Mouse (Mus musculus) limb, embryonic 14.5 days (tissue): ENCODE results near the gene Zfp952. TPM values are rescaled to one million over a fixed set of nuclear protein-coding genes. Genes with fewer than 3 reads are reported as not detected.
"Not testable (repeated sequence)": the region's sequence is repeated elsewhere in the genome, so short reads cannot be mapped to it uniquely, and the experiment has no call there.

ENCODE experiments used
- ATAC-seq: fragments of 200-750 bp; cut with Nextera tagmentation; 2 replicates; pipeline ENCODE4 v1.8.0; 2017; ENCODE audit warnings: low read depth, moderate number of reproducible peaks, moderate TSS enrichment; ENCODE audit not compliant: low FRiP score
- DNase-seq: peaks from one replicate; pipeline ENCODE4 v3.0.0-alpha.2; 2015; ENCODE audit warnings: low spot score
- H3K27ac ChIP-seq: fragments of 300-500 bp; sonication (generic); replicated peaks from 2 replicates; pipeline ENCODE4 v1.5.1; 2014; ENCODE audit warnings: low read depth, mild to moderate bottlenecking, low read length, moderate library complexity, mixed read lengths
- H3K27me3 ChIP-seq: fragments of 300-500 bp; sonication (generic); 2 replicates; pipeline ENCODE4 v1.6.1; 2014; ENCODE audit warnings: low read length, mixed read lengths; ENCODE audit not compliant: control insufficient read depth, insufficient read depth
- H3K36me3 ChIP-seq: fragments of 300-500 bp; sonication (generic); 2 replicates; pipeline ENCODE4 v1.6.1; 2014; ENCODE audit warnings: mild to moderate bottlenecking, low read length, moderate library complexity, mixed read lengths; ENCODE audit not compliant: control insufficient read depth, insufficient read depth
- H3K4me1 ChIP-seq: fragments of 300-500 bp; sonication (generic); 2 replicates; pipeline ENCODE4 v1.6.1; 2014; ENCODE audit warnings: antibody characterized with exemption, low read length, mixed read lengths; ENCODE audit not compliant: control insufficient read depth, insufficient read depth
- H3K4me2 ChIP-seq: fragments of 300-500 bp; sonication (generic); replicated peaks from 2 replicates; pipeline ENCODE4 v1.6.1; 2014; ENCODE audit warnings: low read depth, mild to moderate bottlenecking, low read length, moderate library complexity; ENCODE audit not compliant: severe bottlenecking
- H3K4me3 ChIP-seq: fragments of 300-500 bp; sonication (generic); replicated peaks from 2 replicates; pipeline ENCODE4 v1.5.1; 2014; ENCODE audit warnings: low read length
- H3K9ac ChIP-seq: fragments of 300-500 bp; sonication (generic); 2 replicates; pipeline ENCODE4 v1.6.1; 2014; ENCODE audit warnings: mild to moderate bottlenecking, low read depth, low read length, moderate library complexity; ENCODE audit not compliant: severe bottlenecking
- H3K9me3 ChIP-seq: fragments of 300-500 bp; sonication (generic); 2 replicates; pipeline ENCODE4 v1.6.1; 2016; ENCODE audit warnings: low read length; ENCODE audit not compliant: control insufficient read depth
- POLR2A ChIP-seq: fragments of 200-500 bp; IDR thresholded peaks from 2 replicates; pipeline ENCODE4 v1.8.0; 2012; ENCODE audit warnings: inconsistent platforms, mild to moderate bottlenecking, moderate library complexity, borderline replicate concordance; ENCODE audit not compliant: insufficient read depth, insufficient read length; ENCODE audit errors: extremely low read depth
- WGBS: fragments of 180-500 bp; shearing (Covaris S2); extraction: QIAGEN DNeasy Blood & Tissue Kit; methylation state at CpG from one replicate; pipeline ENCODE4 v1.1.7; 2014; 5-methylcytosine and 5-hydroxymethylcytosine counted together
- polyA plus RNA-seq, 2 experiments: library from polyadenylated mRNA; depleted of rRNA in 1 of 2; stranded (reverse) in 1 of 2; unstranded in 1 of 2; fragments of >200 nt; fragmentation: Nextera tagmentation in 1 of 2; extraction: Ambion mirVana in 1 of 2; gene quantifications; 2 replicates each; pipeline versions ENCODE4 v1.2.1 to v1.2.3; 2012 to 2014

Gene Zfp952
- polyA plus RNA-seq, 2 experiments = 10.3 to 10.7 TPM

DNA sequence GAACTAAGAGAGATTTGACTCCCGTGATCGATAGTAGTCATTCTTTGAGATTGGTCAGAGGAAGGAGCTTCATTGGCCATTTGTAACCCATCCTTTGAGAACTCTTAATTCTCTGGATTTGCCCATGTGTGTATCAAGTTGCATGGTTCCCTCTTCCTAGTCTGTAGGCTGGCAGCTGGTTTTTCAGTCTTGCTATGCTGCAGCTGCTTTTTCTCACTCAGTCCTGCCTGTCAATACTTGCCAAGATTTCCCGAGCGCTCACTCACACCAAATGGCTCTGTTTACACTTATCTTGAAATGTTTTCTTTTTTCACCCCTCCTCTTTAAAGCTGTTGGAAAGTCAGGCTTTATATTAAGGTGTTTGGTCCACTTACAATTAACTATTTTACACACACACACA is 11.6 kb upstream of the Zfp952 start:
- WGBS = 80% methylated on average over 4 of the region's 4 CpGs
- no peak for TF ChIP-seq POLR2A
- Histone ChIP-seq H3K9ac (no peak overlapping the region), H3K36me3 (peaks cover 34% of the 10 kb centered on the region), H3K4me3 (no peak overlapping the region), H3K27ac (no peak overlapping the region), H3K27me3 (no peaks in the 10 kb centered on the region), H3K4me1 (no peaks in the 10 kb centered on the region), H3K4me2 (no peak overlapping the region), H3K9me3 (no peaks in the 10 kb centered on the region)
- DNase-seq = no peak
- no peak for ATAC-seq

DNA sequence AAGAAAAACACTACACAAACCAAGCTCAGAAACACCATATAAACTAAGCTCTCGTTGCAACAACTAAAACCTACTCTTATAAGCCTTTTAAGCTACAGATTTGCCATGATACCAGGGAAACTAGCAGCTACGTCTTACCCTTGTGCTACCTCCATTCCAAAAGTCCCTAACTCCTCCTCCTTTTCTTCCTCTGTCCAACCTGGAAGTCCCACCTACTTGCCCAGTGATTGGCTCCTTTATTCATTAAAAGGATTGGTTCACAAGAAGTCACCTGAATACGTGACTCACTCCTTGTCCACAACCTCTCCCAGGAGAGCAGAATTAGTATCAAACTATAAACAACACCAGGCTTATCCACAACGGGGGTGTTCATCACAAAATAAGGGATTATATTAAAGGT is 6.6 kb upstream of the Zfp952 start:
- Histone ChIP-seq H3K27ac (no peak overlapping the region), H3K9me3 (no peaks in the 10 kb centered on the region), H3K4me2 (no peak overlapping the region), H3K27me3 (no peaks in the 10 kb centered on the region), H3K4me1 (no peaks in the 10 kb centered on the region), H3K36me3 (0 out of 2 replicates have a peak, but pooled peaks cover under 1% of the 10 kb centered on the region), H3K9ac (no peak overlapping the region), H3K4me3 (no peak overlapping the region)
- WGBS = 82% methylated on average over 4 of the region's 4 CpGs
- TF ChIP-seq POLR2A = no peak
- DNase-seq (no peak), ATAC-seq (no peak)

DNA sequence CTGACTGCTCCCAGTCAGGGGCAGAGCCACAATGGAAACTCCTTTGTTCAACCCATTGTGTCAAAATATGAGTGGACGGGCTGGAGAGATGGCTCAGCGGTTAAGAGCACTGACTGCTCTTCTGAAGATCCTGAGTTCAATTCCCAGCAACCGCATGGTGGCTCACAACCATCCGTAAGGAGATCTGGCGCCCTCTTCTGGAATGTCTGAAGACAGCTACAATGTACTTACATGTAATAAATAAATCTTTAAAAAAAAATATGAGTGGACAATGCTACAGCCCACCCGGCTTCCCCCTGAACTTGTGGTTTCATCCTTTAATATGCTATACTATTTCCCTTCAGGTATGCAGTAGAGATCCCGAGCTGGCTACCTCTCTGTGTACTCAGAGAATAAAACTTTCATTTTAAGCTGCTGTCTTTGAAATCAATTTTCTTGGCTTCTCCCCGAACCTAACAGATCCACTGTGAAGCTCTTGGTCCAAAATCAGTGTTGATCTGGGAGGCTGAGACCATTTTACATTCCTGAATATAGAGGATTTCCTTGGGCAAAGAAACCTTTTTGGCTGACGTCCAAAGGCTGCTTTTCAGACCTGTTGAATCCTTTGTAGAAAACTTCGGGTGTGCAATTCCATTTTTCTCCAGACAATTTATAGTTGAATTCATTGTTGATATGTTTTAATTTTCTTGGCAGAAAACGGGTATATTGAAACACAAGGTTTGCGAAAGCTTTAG is 797 bp upstream of the Zfp952 start:
- Histone ChIP-seq H3K36me3 (peaks cover 14% of the 10 kb centered on the region), H3K27me3 (no peaks in the 10 kb centered on the region), H3K27ac (no peak overlapping the region), H3K4me1 (peaks cover 6% of the 10 kb centered on the region), H3K4me2 (peak overlapping the region; percentile 78), H3K9ac (peak overlapping the region; percentile 81), H3K9me3 (no peaks in the 10 kb centered on the region; the same call in 1 of the 2 replicates), H3K4me3 (peak overlapping the region; percentile 78)
- DNase-seq (peak; percentile 57), ATAC-seq (no peak)
- WGBS = 73% methylated on average over 12 of the region's 12 CpGs
- TF ChIP-seq POLR2A = no peak

DNA sequence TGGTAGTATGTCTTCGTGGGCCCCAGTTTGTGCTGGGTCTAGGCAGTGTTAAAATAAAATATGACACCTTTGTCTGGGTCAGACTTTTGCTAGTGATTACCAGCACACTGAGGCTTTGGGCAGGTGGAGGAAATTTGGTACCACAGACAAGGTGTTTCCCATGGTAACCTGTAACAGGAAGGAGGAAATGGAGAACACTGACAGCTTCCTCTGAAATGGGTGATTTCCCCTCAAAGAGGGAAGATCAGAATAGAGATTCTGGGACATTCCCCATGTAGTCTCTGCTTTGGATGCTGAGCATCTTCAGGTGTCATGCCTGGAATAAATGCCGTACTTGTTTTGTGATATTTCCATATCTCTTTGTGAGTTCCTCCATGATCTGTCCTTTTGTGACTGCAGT is 5.6 kb downstream of the Zfp952 start:
- Histone ChIP-seq H3K36me3 (peaks cover 40% of the 10 kb centered on the region), H3K4me1 (peaks cover 6% of the 10 kb centered on the region), H3K27me3 (no peaks in the 10 kb centered on the region), H3K27ac (no peak overlapping the region), H3K9me3 (peaks cover 18% of the 10 kb centered on the region), H3K4me3 (no peak overlapping the region), H3K4me2 (no peak overlapping the region), H3K9ac (no peak overlapping the region)
- TF ChIP-seq POLR2A = no peak
- no peak for ATAC-seq
- WGBS = 90% methylated on average over 2 of the region's 2 CpGs
- no peak for DNase-seq

DNA sequence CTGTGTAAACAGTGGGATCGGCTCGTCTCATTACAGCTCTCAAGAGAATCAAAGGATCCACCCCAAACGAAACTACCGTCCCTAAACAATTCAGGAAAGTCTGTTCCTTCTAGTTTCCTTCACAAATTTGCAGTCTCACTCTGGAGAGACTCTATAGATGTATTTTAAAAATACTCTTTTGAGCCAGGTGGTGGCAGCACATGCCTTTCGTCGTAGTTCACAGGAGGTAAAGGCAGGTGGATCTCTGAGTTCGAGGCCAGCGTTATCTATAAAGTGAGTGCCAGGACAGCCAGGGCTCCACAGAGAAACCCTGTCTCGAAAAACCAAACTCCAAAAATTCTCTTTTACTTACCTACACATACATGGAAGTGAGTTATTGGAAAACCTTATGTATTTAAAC is 15.4 kb downstream of the Zfp952 start:
- no peak for DNase-seq
- WGBS = 47% methylated on average over 9 of the region's 9 CpGs
- no peak for ATAC-seq

DNA sequence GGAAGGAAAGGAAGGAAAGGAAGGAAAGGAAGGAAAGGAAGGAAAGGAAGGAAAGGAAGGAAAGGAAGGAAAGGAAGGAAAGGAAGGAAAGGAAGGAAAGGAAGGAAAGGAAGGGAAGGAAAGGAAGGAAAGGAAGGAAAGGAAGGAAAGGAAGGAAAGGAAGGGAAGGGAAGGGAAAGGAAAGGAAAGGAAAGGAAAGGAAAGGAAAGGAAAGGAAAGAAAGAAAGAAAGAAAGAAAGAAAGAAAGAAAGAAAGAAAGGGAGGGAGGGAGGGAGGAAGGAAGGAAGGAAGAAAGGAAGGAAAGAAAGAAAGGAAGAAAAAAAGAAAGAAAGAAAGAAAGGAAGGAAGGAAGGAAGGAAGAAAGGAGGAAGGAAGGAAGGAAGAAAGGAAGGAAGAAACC is 27.5 kb downstream of the Zfp952 start:
- not testable (repeated sequence) for ATAC-seq, H3K27ac ChIP-seq, H3K9ac ChIP-seq, DNase-seq, H3K4me2 ChIP-seq, H3K4me1 ChIP-seq, H3K4me3 ChIP-seq, H3K27me3 ChIP-seq
- H3K9me3 ChIP-seq = peaks cover 75% of the 10 kb centered on the region
- peaks cover 62% of the 10 kb centered on the region for H3K36me3 ChIP-seq

More for the DNA sequence above, 15.4 kb downstream of the Zfp952 start:
- H3K4me3 ChIP-seq = no peak overlapping the region
- H3K36me3 ChIP-seq = peaks cover 25% of the 10 kb centered on the region
- H3K4me2 ChIP-seq = no peak overlapping the region
- no peaks in the 10 kb centered on the region for H3K27me3 ChIP-seq
- no peak overlapping the region for H3K9ac ChIP-seq
- no peak for TF ChIP-seq POLR2A
- no peak overlapping the region for H3K27ac ChIP-seq
- H3K4me1 ChIP-seq = no peaks in the 10 kb centered on the region
- peaks cover 21% of the 10 kb centered on the region for H3K9me3 ChIP-seq
